Mouse (Mus musculus) hindbrain, embryonic 15.5 days (tissue): Measurements from ENCODE around the gene Dgke. TPM values are rescaled to one million over a fixed set of nuclear protein-coding genes. Genes with fewer than 3 reads are reported as not detected.
A peak's percentile ranks its signal among the peaks of the same experiment; 100 is the strongest.

Source experiments
- ATAC-seq: fragments of 200-750 bp; cut with Nextera tagmentation; 2 replicates; pipeline ENCODE4 v1.8.0; 2017; ENCODE audit warnings: low read depth, moderate number of reproducible peaks, moderate TSS enrichment; ENCODE audit not compliant: low FRiP score
- H3K27ac ChIP-seq: fragments of 300-500 bp; sonication (generic); replicated peaks from 2 replicates; pipeline ENCODE4 v1.5.1; 2015; ENCODE audit warnings: mild to moderate bottlenecking, inconsistent platforms
- H3K27me3 ChIP-seq: fragments of 300-500 bp; sonication (generic); 2 replicates; pipeline ENCODE4 v1.6.1; 2015; ENCODE audit warnings: control low read depth, inconsistent platforms
- H3K36me3 ChIP-seq: fragments of 300-500 bp; sonication (generic); 2 replicates; pipeline ENCODE4 v1.6.1; 2015; ENCODE audit warnings: control low read depth, inconsistent platforms
- H3K4me1 ChIP-seq: fragments of 300-500 bp; sonication (generic); replicated peaks from 2 replicates; pipeline ENCODE4 v1.6.1; 2015; ENCODE audit warnings: control low read depth, inconsistent platforms
- H3K4me2 ChIP-seq: fragments of 300-500 bp; sonication (generic); 2 replicates; pipeline ENCODE4 v1.6.1; 2015; ENCODE audit warnings: moderate library complexity, mild to moderate bottlenecking, inconsistent platforms
- H3K4me3 ChIP-seq: fragments of 300-500 bp; sonication (generic); 2 replicates; pipeline ENCODE4 v1.5.1; 2015; ENCODE audit warnings: mild to moderate bottlenecking, inconsistent platforms
- H3K9ac ChIP-seq: fragments of 300-500 bp; sonication (generic); 2 replicates; pipeline ENCODE4 v1.6.1; 2015; ENCODE audit warnings: inconsistent platforms
- H3K9me3 ChIP-seq: fragments of 300-500 bp; sonication (generic); 2 replicates; pipeline ENCODE4 v1.6.1; 2016; ENCODE audit warnings: control low read depth, inconsistent platforms
- WGBS: fragments of 180-500 bp; shearing (Covaris S2); methylation state at CpG from one replicate; pipeline ENCODE4 v1.1.7; 2015; 5-methylcytosine and 5-hydroxymethylcytosine counted together
- polyA plus RNA-seq: library from polyadenylated mRNA; unstranded; fragments of >200 nt; fragmentation: Nextera tagmentation; extraction: Ambion mirVana; gene quantifications from 2 replicates; pipeline ENCODE4 v1.2.1, GENCODE M21; 2015

Dgke gene
- polyA plus RNA-seq, 1 experiment from 2014 or later, result 17.2 TPM

DNA sequence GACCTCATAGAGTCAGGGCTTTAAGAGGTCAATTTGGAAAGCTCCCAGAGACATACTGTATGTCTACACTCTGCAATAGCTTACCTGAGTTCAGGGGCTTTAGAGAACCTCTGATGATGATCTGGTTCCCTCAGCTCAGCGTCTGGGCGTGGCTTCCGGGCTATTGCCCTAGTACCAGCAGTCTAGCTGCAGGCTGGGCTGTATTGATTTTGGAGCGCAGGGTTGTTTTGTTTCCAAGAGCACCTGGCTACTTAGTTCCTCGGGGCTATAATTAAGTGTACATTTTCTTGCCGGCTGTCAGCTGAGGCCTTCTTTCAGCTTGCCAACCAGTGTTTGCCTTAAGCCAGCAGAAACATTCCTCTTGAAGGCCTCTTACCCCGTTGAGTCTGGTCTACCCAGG lies 57.2 kb downstream of the Dgke start:
- no peaks in the 10 kb centered on the region for H3K36me3 ChIP-seq
- no peaks in the 10 kb centered on the region for H3K9me3 ChIP-seq
- no peak overlapping the region for H3K4me2 ChIP-seq
- no peak for ATAC-seq
- WGBS, result 79% methylated on average over 7 of the region's 7 CpGs
- no peaks in the 10 kb centered on the region for H3K4me1 ChIP-seq
- no peak overlapping the region for H3K9ac ChIP-seq
- no peaks in the 10 kb centered on the region for H3K27me3 ChIP-seq
- no peak overlapping the region for H3K4me3 ChIP-seq
- no peak overlapping the region for H3K27ac ChIP-seq

DNA sequence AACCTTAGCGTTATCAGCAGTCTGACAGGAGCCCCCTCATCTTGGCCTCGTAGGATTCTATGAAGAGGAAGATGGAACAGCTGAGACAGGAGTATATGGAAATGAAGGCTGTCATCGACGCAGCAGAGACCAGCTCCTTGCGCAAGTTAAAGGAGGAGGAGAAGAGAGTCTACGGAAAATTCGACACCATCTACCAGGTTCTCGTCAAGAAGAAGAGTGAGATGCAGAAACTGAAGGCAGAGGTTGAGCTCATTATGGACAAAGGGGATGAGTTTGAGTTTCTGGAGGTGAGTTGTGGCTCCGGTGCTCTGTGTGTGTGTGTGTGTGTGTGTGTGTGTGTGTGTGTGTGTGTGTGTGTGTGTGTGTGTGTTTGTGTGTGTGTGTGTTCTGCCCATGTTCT lies 57.6 kb downstream of the Dgke start:
- H3K36me3 ChIP-seq, result no peaks in the 10 kb centered on the region

DNA sequence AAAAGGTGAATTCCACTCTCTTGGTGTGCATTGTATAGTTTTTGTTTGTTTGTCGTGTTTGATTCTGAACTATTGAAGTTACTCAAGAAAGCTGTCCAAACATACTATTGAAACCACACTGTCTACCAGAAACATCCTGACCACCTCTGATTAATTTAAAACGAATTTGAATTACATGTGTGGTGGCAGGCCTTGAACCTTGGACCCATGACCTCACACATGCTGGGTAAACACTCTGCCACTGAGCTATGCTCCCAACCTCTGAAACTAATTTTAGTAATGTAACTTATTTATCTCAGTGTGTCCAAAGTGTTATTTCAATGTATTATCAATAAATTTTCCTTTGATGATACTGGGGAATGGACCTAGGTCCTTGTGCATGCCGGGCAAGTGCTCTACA lies 59.1 kb downstream of the Dgke start:
- no peak overlapping the region for H3K4me3 ChIP-seq
- H3K9ac ChIP-seq, result no peak overlapping the region
- no peak overlapping the region for H3K27ac ChIP-seq
- no peaks in the 10 kb centered on the region for H3K4me1 ChIP-seq
- no peak for ATAC-seq
- WGBS, result 86% methylated on average over 3 of the region's 3 CpGs
- H3K27me3 ChIP-seq, result no peaks in the 10 kb centered on the region
- no peak overlapping the region for H3K4me2 ChIP-seq
- H3K36me3 ChIP-seq, result no peaks in the 10 kb centered on the region
- no peaks in the 10 kb centered on the region for H3K9me3 ChIP-seq

More for the DNA sequence above, 57.6 kb downstream of the Dgke start:
- Histone ChIP-seq H3K4me3 (no peak overlapping the region), H3K9ac (no peak overlapping the region), H3K27me3 (no peaks in the 10 kb centered on the region), H3K9me3 (no peaks in the 10 kb centered on the region), H3K4me1 (no peaks in the 10 kb centered on the region), H3K4me2 (no peak overlapping the region), H3K27ac (no peak overlapping the region)
- no peak for ATAC-seq
- WGBS, result 92% methylated on average over 9 of the region's 9 CpGs

DNA sequence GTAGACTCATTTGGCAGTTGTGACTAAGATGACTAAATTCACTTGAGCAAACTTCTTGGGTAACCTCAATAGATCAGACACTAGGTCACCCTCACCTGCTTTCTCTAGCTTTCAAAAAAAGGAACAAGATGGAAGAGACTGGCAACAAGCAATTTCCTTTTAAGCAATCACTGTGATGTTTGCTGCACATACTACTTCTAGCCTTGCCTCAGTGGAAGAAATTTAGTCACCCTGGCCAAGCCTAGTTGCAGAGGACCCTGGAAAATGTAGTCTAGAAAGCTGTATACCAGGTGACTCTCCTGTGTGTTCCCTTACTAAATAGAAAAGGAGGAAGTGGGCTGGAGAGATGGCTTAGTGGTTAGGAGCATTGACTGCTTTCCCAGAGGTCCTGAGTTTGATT lies 60.2 kb downstream of the Dgke start:
- Histone ChIP-seq H3K36me3 (no peaks in the 10 kb centered on the region), H3K4me1 (no peaks in the 10 kb centered on the region), H3K4me3 (no peak overlapping the region), H3K4me2 (no peak overlapping the region), H3K27ac (no peak overlapping the region), H3K9ac (no peak overlapping the region), H3K27me3 (no peaks in the 10 kb centered on the region), H3K9me3 (no peaks in the 10 kb centered on the region)
- no peak for ATAC-seq

DNA sequence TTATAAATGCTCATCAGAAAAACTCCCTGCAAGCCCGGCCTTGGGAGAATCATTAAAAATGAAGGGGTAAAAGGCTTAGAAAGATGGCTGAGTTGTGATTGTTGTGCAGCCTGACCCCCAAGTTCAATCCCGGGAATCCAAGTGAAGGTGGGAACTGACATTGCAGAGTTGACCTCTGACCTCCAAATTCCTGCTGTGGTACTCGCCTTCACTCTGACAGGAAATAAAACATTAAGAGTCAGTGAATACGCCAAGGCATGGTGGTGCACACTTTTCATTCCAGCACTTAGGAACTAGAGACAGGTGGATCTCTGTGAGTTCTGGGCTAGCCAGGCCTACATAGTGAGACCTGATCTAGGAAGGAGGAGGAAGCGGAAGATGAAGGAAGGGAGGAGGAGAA lies 61.2 kb downstream of the Dgke start:
- no peaks in the 10 kb centered on the region for H3K36me3 ChIP-seq
- H3K4me3 ChIP-seq, result no peak overlapping the region
- H3K9me3 ChIP-seq, result no peaks in the 10 kb centered on the region
- no peak overlapping the region for H3K9ac ChIP-seq
- no peak overlapping the region for H3K4me2 ChIP-seq
- H3K4me1 ChIP-seq, result no peaks in the 10 kb centered on the region
- 85% methylated on average over 5 of the region's 5 CpGs for WGBS
- ATAC-seq, result no peak
- no peak overlapping the region for H3K27ac ChIP-seq
- H3K27me3 ChIP-seq, result no peaks in the 10 kb centered on the region

DNA sequence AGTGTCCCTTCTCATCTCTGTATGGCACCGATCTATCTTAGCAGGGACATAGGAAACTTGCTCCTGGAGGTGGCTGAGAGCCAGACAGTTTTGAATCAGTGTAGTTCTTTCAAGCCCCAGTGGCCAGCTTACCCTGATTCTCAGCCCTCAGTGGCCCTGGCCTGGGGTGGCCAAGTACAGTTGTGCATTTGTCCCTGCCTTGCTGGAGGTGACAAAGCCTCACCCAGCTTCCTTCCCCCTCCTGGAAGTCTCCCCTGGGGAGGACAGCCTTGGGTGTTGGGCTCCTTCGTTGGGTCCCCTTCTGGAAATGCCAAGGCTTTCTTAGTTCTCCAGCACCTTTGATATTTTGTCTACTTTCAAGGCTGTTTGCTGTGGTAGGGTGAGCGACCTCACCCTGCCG lies 62.9 kb downstream of the Dgke start:
- no peaks in the 10 kb centered on the region for H3K36me3 ChIP-seq
- no peak overlapping the region for H3K27ac ChIP-seq
- peaks cover 3% of the 10 kb centered on the region; the same call in 1 of the 2 replicates for H3K4me1 ChIP-seq
- no peak overlapping the region for H3K4me3 ChIP-seq
- H3K27me3 ChIP-seq, result peaks cover 14% of the 10 kb centered on the region
- H3K4me2 ChIP-seq, result no peak overlapping the region
- no peaks in the 10 kb centered on the region for H3K9me3 ChIP-seq
- WGBS, result 83% methylated on average over 4 of the region's 4 CpGs
- no peak overlapping the region for H3K9ac ChIP-seq
- ATAC-seq, result no peak

DNA sequence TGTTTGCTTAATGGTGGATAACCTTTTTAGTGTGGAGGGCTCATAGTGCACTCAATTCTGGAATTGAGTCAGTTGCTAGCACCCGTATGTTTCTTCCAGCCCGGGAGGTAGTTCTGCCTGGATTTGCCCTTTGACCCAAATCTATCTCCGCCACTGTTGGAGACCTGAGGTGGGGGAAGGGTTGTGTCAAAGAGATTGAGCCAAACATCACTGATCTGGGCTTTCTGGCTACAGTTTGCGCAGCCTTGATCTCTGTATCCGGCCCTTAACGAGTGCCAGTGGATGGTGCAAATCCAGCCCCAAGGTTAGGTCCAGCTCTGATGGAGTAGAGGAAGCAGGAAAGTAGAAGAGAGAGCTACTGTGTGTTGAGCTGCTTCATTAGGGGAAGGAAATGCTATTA lies 63.6 kb downstream of the Dgke start:
- WGBS, result 67% methylated on average over 6 of the region's 6 CpGs

DNA sequence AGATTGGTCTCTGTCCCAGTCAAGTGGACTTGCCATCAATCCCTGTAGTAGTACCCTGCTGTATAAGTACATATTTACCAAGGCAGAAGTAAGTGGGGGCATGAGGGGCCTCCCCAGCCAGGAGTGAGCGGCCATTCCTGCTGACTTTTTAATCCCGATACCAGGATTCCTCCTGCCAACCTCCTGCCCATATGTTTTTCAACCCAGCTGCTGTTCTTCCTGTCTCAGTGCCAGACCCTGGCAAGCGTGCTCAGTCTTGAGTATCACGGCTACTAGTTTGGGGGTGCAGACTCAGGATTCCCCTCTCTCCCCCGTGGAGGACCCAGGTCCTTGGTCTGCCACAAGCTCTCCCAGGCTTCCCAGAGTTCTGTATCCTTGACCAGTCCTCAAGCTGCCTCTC lies 64.0 kb downstream of the Dgke start:
- Histone ChIP-seq H3K4me2 (peak overlapping the region; percentile 10; the same call in 1 of the 2 replicates), H3K4me3 (no peak overlapping the region), H3K9ac (no peak overlapping the region), H3K36me3 (no peaks in the 10 kb centered on the region), H3K9me3 (no peaks in the 10 kb centered on the region), H3K27me3 (peaks cover 15% of the 10 kb centered on the region), H3K27ac (no peak overlapping the region), H3K4me1 (peaks cover 3% of the 10 kb centered on the region; the same call in 1 of the 2 replicates)
- ATAC-seq, result no peak
- 77% methylated on average over 5 of the region's 5 CpGs for WGBS

More for the DNA sequence above, 63.6 kb downstream of the Dgke start:
- Histone ChIP-seq H3K9ac (no peak overlapping the region), H3K4me2 (peak overlapping the region; percentile 10; the same call in 1 of the 2 replicates), H3K36me3 (no peaks in the 10 kb centered on the region), H3K9me3 (no peaks in the 10 kb centered on the region), H3K27ac (no peak overlapping the region), H3K4me3 (no peak overlapping the region), H3K4me1 (peaks cover 3% of the 10 kb centered on the region; the same call in 1 of the 2 replicates), H3K27me3 (peaks cover 15% of the 10 kb centered on the region)
- no peak for ATAC-seq

DNA sequence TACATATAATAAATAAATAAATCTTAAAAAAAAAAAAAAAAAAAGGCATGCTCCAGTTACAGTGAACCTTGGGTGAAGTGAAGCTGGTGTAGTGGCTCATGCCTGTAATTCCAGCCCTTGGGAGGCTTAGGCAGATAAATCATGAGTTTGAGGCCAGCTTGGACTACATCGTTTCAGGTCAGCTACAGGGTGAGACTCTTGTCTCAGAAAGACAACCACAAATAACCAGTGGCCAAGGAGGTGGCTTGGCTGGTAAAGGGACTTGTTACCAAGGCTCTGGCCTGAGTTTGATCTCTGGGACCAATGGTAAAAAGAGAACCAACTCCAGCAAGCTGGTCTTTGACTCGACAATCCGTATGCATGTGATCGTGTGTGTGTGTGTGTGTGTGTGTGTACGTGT lies 64.6 kb downstream of the Dgke start:
- H3K9ac ChIP-seq, result no peak overlapping the region
- 90% methylated on average over 5 of the region's 5 CpGs for WGBS
- peaks cover 3% of the 10 kb centered on the region; the same call in 1 of the 2 replicates for H3K4me1 ChIP-seq
- H3K4me2 ChIP-seq, result no peak overlapping the region
- H3K27ac ChIP-seq, result no peak overlapping the region
- no peaks in the 10 kb centered on the region for H3K36me3 ChIP-seq
- no peaks in the 10 kb centered on the region for H3K9me3 ChIP-seq
- peaks cover 15% of the 10 kb centered on the region for H3K27me3 ChIP-seq
- ATAC-seq, result no peak
- no peak overlapping the region for H3K4me3 ChIP-seq

DNA sequence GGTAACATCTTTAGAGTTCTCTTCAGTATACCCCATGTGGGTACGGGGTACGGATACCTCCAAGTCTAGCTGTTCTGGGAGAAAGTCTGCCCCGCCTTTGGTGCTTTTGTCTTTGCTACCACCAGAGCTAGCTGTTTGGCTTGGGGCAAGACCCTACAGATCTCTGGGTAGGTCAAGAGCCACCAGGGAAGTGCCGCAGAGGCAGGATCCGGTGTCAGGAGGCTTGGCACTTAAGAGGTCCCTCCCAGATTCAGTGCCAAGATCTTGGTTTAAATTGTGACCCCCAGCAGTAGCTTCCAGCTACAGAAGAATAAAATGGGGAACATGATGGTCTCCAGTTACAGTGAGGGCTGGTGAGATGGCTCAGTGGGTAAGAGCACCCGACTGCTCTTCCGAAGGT lies 65.1 kb downstream of the Dgke start:
- no peak overlapping the region for H3K4me3 ChIP-seq
- WGBS, result 93% methylated on average over 7 of the region's 7 CpGs
- peak overlapping the region; percentile 14; the same call in 1 of the 2 replicates for H3K4me2 ChIP-seq
- no peak overlapping the region for H3K27ac ChIP-seq
- no peak overlapping the region for H3K9ac ChIP-seq
- peaks cover 3% of the 10 kb centered on the region; the same call in 1 of the 2 replicates for H3K4me1 ChIP-seq
- H3K9me3 ChIP-seq, result no peaks in the 10 kb centered on the region
- no peak for ATAC-seq
- H3K36me3 ChIP-seq, result no peaks in the 10 kb centered on the region
- peaks cover 15% of the 10 kb centered on the region for H3K27me3 ChIP-seq

DNA sequence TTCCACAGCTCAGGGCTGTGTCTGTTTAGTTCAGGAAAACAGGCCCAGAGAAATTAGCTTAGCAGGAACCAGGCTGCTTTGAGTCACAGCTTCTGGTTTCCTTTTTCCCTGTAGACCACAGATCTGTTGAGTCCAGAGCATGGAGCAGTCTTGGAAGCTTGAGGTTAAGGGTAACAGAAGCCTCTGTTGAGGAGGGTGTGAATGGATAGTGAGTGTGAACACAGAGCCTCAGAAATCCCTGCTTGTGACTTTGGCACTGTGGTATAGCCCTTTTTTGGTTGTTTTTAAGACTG lies 66.2 kb downstream of the Dgke start:
- Histone ChIP-seq H3K4me3 (no peak overlapping the region; the same call in 1 of the 2 replicates), H3K36me3 (no peaks in the 10 kb centered on the region), H3K9me3 (no peaks in the 10 kb centered on the region), H3K27me3 (peaks cover 15% of the 10 kb centered on the region), H3K9ac (no peak overlapping the region), H3K4me2 (no peak overlapping the region), H3K4me1 (peaks cover 3% of the 10 kb centered on the region; the same call in 1 of the 2 replicates), H3K27ac (no peak overlapping the region)
- no peak for ATAC-seq

DNA sequence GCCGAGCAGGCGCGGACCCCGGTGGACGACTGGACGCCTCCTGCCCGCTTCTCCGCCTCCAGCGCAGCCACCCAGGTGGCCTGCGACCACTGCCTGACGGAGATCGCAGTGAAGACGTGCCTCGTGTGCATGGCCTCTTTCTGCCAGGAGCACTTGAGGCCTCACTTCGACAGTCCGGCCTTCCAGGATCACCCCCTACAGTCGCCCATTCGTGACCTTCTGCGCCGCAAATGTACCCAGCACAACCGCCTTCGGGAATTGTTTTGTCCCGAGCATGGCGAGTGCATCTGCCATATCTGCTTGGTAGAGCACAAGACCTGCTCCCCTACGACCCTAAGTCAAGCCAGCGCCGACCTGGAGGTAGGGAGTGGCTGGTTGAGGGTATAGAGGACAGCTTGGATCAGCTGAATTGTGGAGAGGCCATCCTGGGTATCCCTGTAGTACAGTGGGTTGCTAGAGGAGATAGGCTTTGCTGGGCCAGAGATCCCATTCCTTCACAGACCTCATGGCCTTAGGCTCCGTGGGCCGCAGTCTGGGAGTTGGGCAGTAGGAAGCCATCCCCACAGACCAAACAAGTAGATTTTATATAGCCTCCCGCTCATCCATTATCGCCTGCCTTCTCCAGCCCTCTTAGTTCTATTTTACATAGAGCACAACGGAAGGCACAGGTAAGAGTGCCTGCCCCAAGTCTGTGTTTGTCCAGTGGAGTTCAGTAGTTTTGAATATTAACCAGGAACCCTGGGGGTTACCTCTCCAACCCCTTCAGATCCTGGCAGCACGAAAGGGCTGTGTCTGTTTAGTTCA lies 66.7 kb downstream of the Dgke start:
- H3K4me1 ChIP-seq, result peaks cover 3% of the 10 kb centered on the region; the same call in 1 of the 2 replicates
- peak overlapping the region; percentile 50 for H3K4me2 ChIP-seq
- no peaks in the 10 kb centered on the region for H3K9me3 ChIP-seq
- H3K36me3 ChIP-seq, result no peaks in the 10 kb centered on the region
- H3K27ac ChIP-seq, result no peak overlapping the region; the same call in 1 of the 2 replicates
- H3K9ac ChIP-seq, result peak overlapping the region; percentile 19; the same call in 1 of the 2 replicates
- no peak for ATAC-seq
- peak overlapping the region; percentile 37 for H3K4me3 ChIP-seq
- H3K27me3 ChIP-seq, result peaks cover 15% of the 10 kb centered on the region
- 30% methylated on average over 33 of the region's 33 CpGs for WGBS
